Mouse (Mus musculus) liver, adult 2 months (tissue): ENCODE results near the gene Ddost.

Experiments
- CTCF ChIP-seq: fragments of 200-500 bp; IDR thresholded peaks from 2 replicates; pipeline ENCODE4 v1.5.1; 2011; ENCODE audit warnings: low read depth, low read length, control low read depth
- POLR2A ChIP-seq: fragments of 200-500 bp; IDR thresholded peaks from 2 replicates; pipeline ENCODE4 v1.6.1; 2011; ENCODE audit warnings: low read length, control low read depth; ENCODE audit not compliant: insufficient read depth; ENCODE audit errors: extremely low read depth

- no peak for TF ChIP-seq CTCF
- TF ChIP-seq POLR2A: no peak
These were observed 8.5 kb downstream of the Ddost start for GRCm38 (mm10) chr4:138313021-138313420.
